Mouse (Mus musculus) small intestine, adult 2 months (tissue): Measurements from ENCODE around the gene Gm44965.

Experiments used
- CTCF ChIP-seq: fragments of 200-500 bp; IDR thresholded peaks from 2 replicates; pipeline ENCODE4 v1.5.1; 2012; ENCODE audit warnings: low read depth, mild to moderate bottlenecking, control low read depth, inconsistent platforms, low read length, moderate library complexity, mixed read lengths; ENCODE audit not compliant: insufficient replicate concordance, insufficient read length; ENCODE audit errors: extremely low read depth
- POLR2A ChIP-seq: fragments of 200-500 bp; IDR thresholded peaks from 2 replicates; pipeline ENCODE4 v1.6.1; 2012; ENCODE audit warnings: low read depth, mild to moderate bottlenecking, control low read depth, inconsistent platforms, low read length, moderate library complexity

DNA sequence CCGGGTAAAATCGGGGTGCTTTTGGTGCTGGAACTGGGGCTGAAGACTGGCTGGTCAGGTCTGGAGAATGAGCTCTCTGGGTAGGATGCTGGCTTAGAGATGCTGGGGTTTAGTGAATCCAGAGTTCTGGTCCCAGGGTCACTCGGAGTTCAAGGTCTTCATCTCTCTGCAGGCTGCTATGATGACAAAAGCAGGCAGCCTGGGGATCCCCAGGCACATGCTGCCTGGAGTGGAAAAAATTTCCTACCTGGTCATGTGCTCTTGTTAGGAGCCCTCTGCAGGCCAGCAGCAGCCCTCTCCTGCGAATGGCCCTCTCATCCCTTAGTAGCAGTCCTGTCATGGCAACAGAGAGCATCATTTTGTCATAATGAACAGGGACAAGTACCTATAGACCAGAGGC, 19.7 kb downstream of the Gm44965 start:
- TF ChIP-seq CTCF (no peak), POLR2A (no peak)
